In genomic region chr6:146410427-146410810, GRCm38 (mm10) we compare ENCODE assay signal across 11 mouse cellular contexts.
A peak's percentile ranks its signal among the peaks of the same experiment; 100 is the strongest.
DNase-seq lines count a peak whose midpoint lies in the region; ATAC-seq lines count a peak whose summit lies in the region.
"Had no signal": no experiment of that assay in that cellular context is flagged by ENCODE, and none has a peak within 500 bp of the region (broad histone marks: within the 10 kb centered on the region; RNA-seq: fewer than 3 reads in every experiment).

No protein-coding gene starts in this region.

- H3K9me3 ChIP-seq in kidney, embryonic 16.5 days (ENCODE audit: low read length), result no peaks in the 10 kb centered on the region
- no peaks in the 10 kb centered on the region for H3K9me3 ChIP-seq in embryonic facial prominence, embryonic 13.5 days
- H3K9me3 ChIP-seq in liver, embryonic 15.5 days (replicated peaks), result no peaks in the 10 kb centered on the region
- H3K9me3 ChIP-seq: hindbrain, embryonic 15.5 days; limb, embryonic 15.5 days; midbrain, embryonic 15.5 days had no signal

- H3K36me3 ChIP-seq in kidney, embryonic 16.5 days (ENCODE audit: insufficient read depth, low read length), result no peaks in the 10 kb centered on the region
- H3K36me3 ChIP-seq in embryonic facial prominence, embryonic 13.5 days, result no peaks in the 10 kb centered on the region
- no peaks in the 10 kb centered on the region for H3K36me3 ChIP-seq in liver, embryonic 15.5 days (replicated peaks)
- H3K36me3 ChIP-seq: hindbrain, embryonic 15.5 days; limb, embryonic 15.5 days; midbrain, embryonic 15.5 days had no signal

- 0 out of 2 replicates have a peak overlapping the region, but pooled peaks have one; percentile 48 for H3K4me2 ChIP-seq in kidney, embryonic 16.5 days (replicated peaks; ENCODE audit: low read depth, low read length)
- H3K4me2 ChIP-seq in embryonic facial prominence, embryonic 13.5 days, result peak overlapping the region; percentile 49
- peak overlapping the region; percentile 52; the same call in 1 of the 2 replicates for H3K4me2 ChIP-seq in liver, embryonic 15.5 days

- peaks cover 25% of the 10 kb centered on the region for H3K4me1 ChIP-seq in kidney, embryonic 16.5 days (ENCODE audit: insufficient read depth, low read length)
- peaks cover 15% of the 10 kb centered on the region for H3K4me1 ChIP-seq in embryonic facial prominence, embryonic 13.5 days
- H3K4me1 ChIP-seq in liver, embryonic 15.5 days (replicated peaks), result peaks cover 6% of the 10 kb centered on the region

- no peak; the same call in none of the 2 replicates for ATAC-seq in kidney, embryonic 16.5 days (ENCODE audit: low FRiP score, low TSS enrichment)
- ATAC-seq in embryonic facial prominence, embryonic 13.5 days (ENCODE audit: insufficient number of reproducible peaks, insufficient read depth, low FRiP score, low TSS enrichment, low read depth), result no peak
- no peak for ATAC-seq in liver, embryonic 15.5 days (ENCODE audit: insufficient read depth)
- ATAC-seq in cerebellum, adult (ENCODE audit: insufficient number of reproducible peaks, low FRiP score, low TSS enrichment), result no peak

- no peak overlapping the region for H3K27ac ChIP-seq in kidney, embryonic 16.5 days (ENCODE audit: low read length)
- H3K27ac ChIP-seq in embryonic facial prominence, embryonic 13.5 days, result no peak overlapping the region
- no peak overlapping the region for H3K27ac ChIP-seq in liver, embryonic 15.5 days (replicated peaks)

- H3K27me3 ChIP-seq in kidney, embryonic 16.5 days (ENCODE audit: insufficient read depth, low read length), result no peaks in the 10 kb centered on the region
- H3K27me3 ChIP-seq in embryonic facial prominence, embryonic 13.5 days, result no peaks in the 10 kb centered on the region; the same call in 1 of the 2 replicates
- no peaks in the 10 kb centered on the region for H3K27me3 ChIP-seq in liver, embryonic 15.5 days
- H3K27me3 ChIP-seq: hindbrain, embryonic 15.5 days; midbrain, embryonic 15.5 days had no signal

- peak; percentile 92 for DNase-seq in heart, adult 11 months
- DNase-seq in heart, adult 18-20 months, result no peak
- no peak for DNase-seq in kidney, adult 9 months
- DNase-seq in urinary bladder, postnatal 10 days (ENCODE audit: low spot score), result no peak

- 68% methylated on average over 6 of the region's 6 CpGs for WGBS in kidney, embryonic 16.5 days
- WGBS in embryonic facial prominence, embryonic 13.5 days, result 68% methylated on average over 6 of the region's 6 CpGs
- WGBS in liver, embryonic 15.5 days (ENCODE audit: insufficient replicate concordance), result 56% methylated on average over 6 of the region's 6 CpGs

- no peak overlapping the region for H3K4me3 ChIP-seq in kidney, embryonic 16.5 days (ENCODE audit: low read length)
- H3K4me3 ChIP-seq in embryonic facial prominence, embryonic 13.5 days, result no peak overlapping the region
- H3K4me3 ChIP-seq in liver, embryonic 15.5 days (replicated peaks), result no peak overlapping the region
- H3K4me3 ChIP-seq: hindbrain, embryonic 15.5 days; limb, embryonic 15.5 days; midbrain, embryonic 15.5 days had no signal

- no peak overlapping the region for H3K9ac ChIP-seq in kidney, embryonic 16.5 days (replicated peaks; ENCODE audit: low read length)
- no peak overlapping the region for H3K9ac ChIP-seq in embryonic facial prominence, embryonic 13.5 days
- H3K9ac ChIP-seq in liver, embryonic 15.5 days, result no peak overlapping the region
- H3K9ac ChIP-seq: hindbrain, embryonic 15.5 days; limb, embryonic 15.5 days; midbrain, embryonic 15.5 days had no signal
